Mouse (Mus musculus): Measurements from ENCODE around the gene Nqo2.

DNA sequence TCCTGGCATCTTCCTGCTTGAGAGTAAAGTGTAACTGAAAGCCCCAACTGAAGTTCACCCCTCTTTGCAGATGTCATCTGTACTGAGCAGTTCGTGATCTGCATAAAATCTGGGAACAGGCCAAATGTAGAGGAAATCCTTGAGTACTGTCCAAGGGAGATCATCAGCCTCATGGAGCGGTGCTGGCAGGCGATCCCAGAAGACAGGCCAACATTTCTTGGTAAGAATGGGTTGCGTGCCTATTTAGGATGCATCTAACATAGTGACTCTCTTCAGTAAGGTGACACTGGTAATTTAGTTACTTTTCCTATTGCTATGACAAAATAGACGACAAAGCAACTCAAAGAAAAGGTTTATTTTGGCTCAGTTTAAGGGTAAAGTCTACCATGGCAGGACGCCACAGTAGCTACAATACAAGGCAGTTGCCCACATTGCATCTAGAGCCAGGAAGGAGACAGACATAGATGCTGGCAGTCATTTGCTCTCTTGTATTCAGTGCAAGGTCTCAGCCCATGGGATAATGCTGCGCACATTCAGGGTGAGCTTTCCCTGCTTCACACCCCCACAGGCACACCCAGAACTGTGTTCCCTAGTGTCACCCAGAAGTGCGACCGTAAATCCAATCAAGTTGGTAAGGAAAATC lies 52.6 kb downstream of the Nqo2 start:
- TF ChIP-seq POLR2A (IDR thresholded peaks at IDR 0.05; ENCODE audit: extremely low read depth, insufficient read depth, low read length) (no peak), CTCF (IDR thresholded peaks at IDR 0.05; ENCODE audit: extremely low read depth, insufficient read depth, low read length) (no peak)

All from cortical plate, adult 2 months (tissue).